ENCODE assay signal across 20 mouse cellular contexts in the genomic region with DNA sequence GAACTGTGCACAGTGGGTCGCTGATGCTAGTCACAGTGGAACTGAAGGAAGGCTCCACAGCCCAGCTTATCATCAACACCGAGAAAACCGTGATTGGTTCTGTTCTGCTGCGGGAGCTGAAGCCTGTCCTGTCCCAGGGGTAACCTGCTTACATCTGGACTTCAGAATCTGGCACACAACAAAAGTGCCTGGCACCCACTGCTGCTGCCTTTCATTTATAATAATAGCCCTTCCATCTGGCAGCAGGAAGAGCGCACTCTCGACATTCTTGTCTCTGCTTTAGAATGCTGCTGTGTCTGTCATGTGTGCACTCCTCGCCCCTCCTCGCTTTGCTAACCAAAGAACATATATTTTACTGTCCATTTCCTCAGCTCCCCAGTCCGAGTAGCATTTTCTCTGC.
DNase-seq lines count a peak whose midpoint lies in the region; ATAC-seq and TF ChIP-seq lines count a peak whose summit lies in the region.
"Had no signal": no experiment of that assay in that cellular context is flagged by ENCODE, and none has a peak within 500 bp of the region (broad histone marks: within the 10 kb centered on the region; RNA-seq: fewer than 3 reads in every experiment).

No protein-coding gene starts in this region.

- no peaks in the 10 kb centered on the region for H3K36me3 ChIP-seq in heart, adult 2 months (ENCODE audit: control insufficient read depth, insufficient read depth, low read length)
- H3K36me3 ChIP-seq in heart, embryonic 11.5 days (ENCODE audit: control insufficient read depth, insufficient read depth, low read length): no peaks in the 10 kb centered on the region
- H3K36me3 ChIP-seq in neural tube, embryonic 13.5 days: 0 out of 2 replicates have a peak, but pooled peaks cover 4% of the 10 kb centered on the region
- H3K36me3 ChIP-seq: neural tube, embryonic 15.5 days had no signal

- intact Hi-C loops in heart, adult 2 months (cut with DNase I): loop anchor here (10.0 kb wide), 1 partner anchor 139 kb away; no protein-coding TSS in a partner anchor
- intact Hi-C loops in left cerebral cortex, postnatal 4 days (cut with DNase I): no loop called here

- no peak overlapping the region for H3K4me2 ChIP-seq in heart, embryonic 11.5 days
- no peak overlapping the region for H3K4me2 ChIP-seq in neural tube, embryonic 13.5 days
- H3K4me2 ChIP-seq: embryonic facial prominence, embryonic 12.5 days; kidney, embryonic 15.5 days; limb, embryonic 15.5 days; liver, embryonic 15.5 days; neural tube, embryonic 15.5 days had no signal

- no peak overlapping the region for H3K27ac ChIP-seq in heart, adult 2 months
- H3K27ac ChIP-seq in heart, embryonic 11.5 days (ENCODE audit: low read depth, low read length): no peak overlapping the region
- H3K27ac ChIP-seq in neural tube, embryonic 13.5 days (replicated peaks): 0 out of 2 replicates have a peak overlapping the region, but pooled peaks have one; percentile 30
- H3K27ac ChIP-seq: embryonic facial prominence, embryonic 12.5 days; kidney, embryonic 15.5 days; limb, embryonic 15.5 days; liver, embryonic 15.5 days; neural tube, embryonic 15.5 days had no signal

- no peaks in the 10 kb centered on the region for H3K79me2 ChIP-seq in heart, adult 2 months (replicated peaks; ENCODE audit: control insufficient read depth, insufficient read depth, low read length)

- TF ChIP-seq EP300 in heart, adult 2 months (IDR thresholded peaks at IDR 0.05; ENCODE audit: insufficient read depth, low read depth, low read length): no peak

- no peaks in the 10 kb centered on the region; the same call in 1 of the 2 replicates for H3K4me1 ChIP-seq in heart, adult 2 months (ENCODE audit: control insufficient read depth, insufficient read depth, low read length)
- peaks cover 5% of the 10 kb centered on the region; the same call in 1 of the 2 replicates for H3K4me1 ChIP-seq in heart, embryonic 11.5 days (ENCODE audit: control insufficient read depth, insufficient read depth, low read length)
- peaks cover 29% of the 10 kb centered on the region for H3K4me1 ChIP-seq in neural tube, embryonic 13.5 days (replicated peaks)

- no peak overlapping the region for H3K4me3 ChIP-seq in heart, adult 2 months
- no peak overlapping the region for H3K4me3 ChIP-seq in heart, embryonic 11.5 days (ENCODE audit: low read depth, low read length)
- no peak overlapping the region for H3K4me3 ChIP-seq in neural tube, embryonic 13.5 days
- H3K4me3 ChIP-seq: embryonic facial prominence, embryonic 12.5 days; kidney, embryonic 15.5 days; limb, embryonic 15.5 days; liver, embryonic 15.5 days; neural tube, embryonic 15.5 days had no signal

- no peaks in the 10 kb centered on the region for H3K9me3 ChIP-seq in heart, embryonic 11.5 days (replicated peaks; ENCODE audit: control insufficient read depth, low read length)
- H3K9me3 ChIP-seq in neural tube, embryonic 13.5 days: no peaks in the 10 kb centered on the region
- H3K9me3 ChIP-seq: embryonic facial prominence, embryonic 12.5 days; kidney, embryonic 15.5 days; limb, embryonic 15.5 days; liver, embryonic 15.5 days; neural tube, embryonic 15.5 days had no signal

- peak; percentile 24 to 42 for DNase-seq in heart, adult 2 months
- no peak for DNase-seq in neural tube, embryonic 10.5 days (ENCODE audit: extremely low spot score, low spot score)
- DNase-seq in heart, adult 9 months (ENCODE audit: low spot score in 2 of 2): peak; percentile 15 to 46
- DNase-seq in left cerebral cortex, postnatal 4 days: no peak
- DNase-seq in left cerebral cortex, adult 11 months (ENCODE audit: low spot score): no peak
- DNase-seq: adrenal gland, adult 2 months; cerebellum, adult 9-10 months; gastrocnemius, postnatal 36 days; midbrain, embryonic 14.5 days; spleen, adult 18-20 months; thymus, adult 18-20 months; thymus, postnatal 4 days had no signal

- no peak overlapping the region for H3K9ac ChIP-seq in heart, adult 2 months (ENCODE audit: low read depth, low read length)
- H3K9ac ChIP-seq in heart, embryonic 11.5 days (ENCODE audit: low read depth, low read length): no peak overlapping the region
- H3K9ac ChIP-seq in neural tube, embryonic 13.5 days: no peak overlapping the region
- H3K9ac ChIP-seq: embryonic facial prominence, embryonic 12.5 days; kidney, embryonic 15.5 days; limb, embryonic 15.5 days; liver, embryonic 15.5 days; neural tube, embryonic 15.5 days had no signal

- no peak for TF ChIP-seq POLR2A in heart, adult 2 months (IDR thresholded peaks at IDR 0.05; ENCODE audit: insufficient read depth, low read depth, low read length)

- TF ChIP-seq CTCF in heart, adult 2 months (IDR thresholded peaks at IDR 0.05): no peak

- ATAC-seq in heart, embryonic 11.5 days (replicated peaks; ENCODE audit: insufficient number of reproducible peaks, low FRiP score, low TSS enrichment): no peak
- ATAC-seq in neural tube, embryonic 13.5 days (ENCODE audit: low read depth): no peak
- ATAC-seq: inflammation-experienced regulatory T-cells, adult 6 months had no signal

- WGBS in heart, adult 2 months: 53% methylated on average over 9 of the region's 9 CpGs
- 77% methylated on average over 9 of the region's 9 CpGs for WGBS in heart, embryonic 11.5 days (ENCODE audit: insufficient replicate concordance)
- 56% methylated on average over 9 of the region's 9 CpGs for WGBS in neural tube, embryonic 13.5 days

- H3K27me3 ChIP-seq in heart, adult 2 months (ENCODE audit: control insufficient read depth, insufficient read depth, low read length): no peaks in the 10 kb centered on the region
- H3K27me3 ChIP-seq in heart, embryonic 11.5 days (ENCODE audit: control insufficient read depth, insufficient read depth, low read length): no peaks in the 10 kb centered on the region
- peaks cover 92% of the 10 kb centered on the region for H3K27me3 ChIP-seq in neural tube, embryonic 13.5 days
- H3K27me3 ChIP-seq: embryonic facial prominence, embryonic 12.5 days; kidney, embryonic 15.5 days; limb, embryonic 15.5 days; liver, embryonic 15.5 days had no signal

Comparison
In these comparisons a context has a peak if more than half of its experiments do, and no peak if none do; other contexts are left out.
1. DNase-seq: peak in heart, adult 2 months (2 of 2) and heart, adult 9 months (2 of 2); none in neural tube, embryonic 10.5 days (single experiment), left cerebral cortex, postnatal 4 days (single experiment) and left cerebral cortex, adult 11 months (single experiment).